Mouse (Mus musculus) forebrain, embryonic 14.5 days (tissue): ENCODE data around the gene Kif26a. TPM values are rescaled to one million over a fixed set of nuclear protein-coding genes. Genes with fewer than 3 reads are reported as not detected.

Experiments
- ATAC-seq: fragments of 200-750 bp; cut with Nextera tagmentation; 2 replicates; pipeline ENCODE4 v1.8.0; 2017; ENCODE audit warnings: mild to moderate bottlenecking, moderate library complexity
- DNase-seq: peaks from one replicate; pipeline ENCODE4 v3.0.0-alpha.2; 2015; ENCODE audit warnings: low spot score
- H3K27ac ChIP-seq: fragments of 300-500 bp; sonication (generic); 2 replicates; pipeline ENCODE4 v1.5.1; 2014; ENCODE audit warnings: low read depth, mild to moderate bottlenecking, control low read depth, low read length, moderate library complexity
- H3K27me3 ChIP-seq: fragments of 300-500 bp; sonication (generic); replicated peaks from 2 replicates; pipeline ENCODE4 v1.6.1; 2014; ENCODE audit warnings: low read length, control low read depth, mixed read lengths; ENCODE audit not compliant: control insufficient read depth, insufficient read depth
- H3K36me3 ChIP-seq: fragments of 300-500 bp; sonication (generic); 2 replicates; pipeline ENCODE4 v1.6.1; 2014; ENCODE audit warnings: low read length, control low read depth; ENCODE audit not compliant: control insufficient read depth, insufficient read depth
- H3K4me1 ChIP-seq: fragments of 300-500 bp; sonication (generic); 2 replicates; pipeline ENCODE4 v1.6.1; 2014; ENCODE audit warnings: antibody characterized with exemption, low read length, control low read depth; ENCODE audit not compliant: control insufficient read depth, insufficient read depth
- H3K4me2 ChIP-seq: fragments of 300-500 bp; sonication (generic); 2 replicates; pipeline ENCODE4 v1.6.1; 2014; ENCODE audit warnings: mild to moderate bottlenecking, control low read depth, low read length
- H3K4me3 ChIP-seq: fragments of 300-500 bp; sonication (generic); 2 replicates; pipeline ENCODE4 v1.5.1; 2014; ENCODE audit warnings: low read depth, low read length, control low read depth
- H3K9ac ChIP-seq: fragments of 300-500 bp; sonication (generic); 2 replicates; pipeline ENCODE4 v1.6.1; 2014; ENCODE audit warnings: mild to moderate bottlenecking, low read length, control low read depth, moderate library complexity
- H3K9me3 ChIP-seq: fragments of 300-500 bp; sonication (generic); replicated peaks from 2 replicates; pipeline ENCODE4 v1.6.1; 2016; ENCODE audit warnings: low read length, control low read depth, mixed read lengths; ENCODE audit not compliant: control insufficient read depth
- WGBS: fragments of 180-500 bp; shearing (Covaris S2); extraction: QIAGEN DNeasy Blood & Tissue Kit; methylation state at CpG from one replicate; pipeline ENCODE4 v1.1.7; 2014; 5-methylcytosine and 5-hydroxymethylcytosine counted together
- polyA plus RNA-seq: library from polyadenylated mRNA; unstranded; fragments of >200 nt; fragmentation: Nextera tagmentation; extraction: Ambion mirVana; gene quantifications from 2 replicates; pipeline ENCODE4 v1.2.1, GENCODE M21; 2014

Kif26a gene
- polyA plus RNA-seq, 1 experiment from 2014 or later: 11.5 TPM

DNA sequence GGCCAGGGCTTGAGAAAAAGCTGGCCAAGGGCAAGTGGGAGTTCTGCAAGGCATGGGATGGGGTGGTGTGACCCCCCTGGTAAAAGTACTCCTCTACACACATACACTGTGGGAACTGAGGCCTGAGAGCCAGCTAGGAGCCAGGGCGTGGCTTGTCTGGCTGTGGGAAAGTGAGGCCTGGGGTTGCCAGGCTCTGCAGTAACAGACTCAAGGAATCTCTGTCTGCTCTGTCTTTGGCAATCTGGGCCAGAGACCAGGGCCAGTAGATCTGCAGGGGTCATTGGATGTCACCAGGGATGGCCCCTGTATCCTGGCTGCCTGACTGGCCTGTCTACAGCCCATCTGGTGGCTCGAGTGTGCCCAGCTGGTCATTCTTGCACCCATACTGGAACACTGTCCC, 61.2 kb downstream of the Kif26a start:
- peaks cover 26% of the 10 kb centered on the region for H3K4me1 ChIP-seq
- no peaks in the 10 kb centered on the region for H3K9me3 ChIP-seq
- 81% methylated on average over 2 of the region's 2 CpGs for WGBS
- ATAC-seq (no peak), DNase-seq (no peak)
- no peak overlapping the region for H3K4me3 ChIP-seq
- H3K36me3 ChIP-seq: no peaks in the 10 kb centered on the region
- no peak overlapping the region for H3K27ac ChIP-seq
- H3K27me3 ChIP-seq: no peaks in the 10 kb centered on the region
- no peak overlapping the region for H3K4me2 ChIP-seq
- no peak overlapping the region for H3K9ac ChIP-seq

DNA sequence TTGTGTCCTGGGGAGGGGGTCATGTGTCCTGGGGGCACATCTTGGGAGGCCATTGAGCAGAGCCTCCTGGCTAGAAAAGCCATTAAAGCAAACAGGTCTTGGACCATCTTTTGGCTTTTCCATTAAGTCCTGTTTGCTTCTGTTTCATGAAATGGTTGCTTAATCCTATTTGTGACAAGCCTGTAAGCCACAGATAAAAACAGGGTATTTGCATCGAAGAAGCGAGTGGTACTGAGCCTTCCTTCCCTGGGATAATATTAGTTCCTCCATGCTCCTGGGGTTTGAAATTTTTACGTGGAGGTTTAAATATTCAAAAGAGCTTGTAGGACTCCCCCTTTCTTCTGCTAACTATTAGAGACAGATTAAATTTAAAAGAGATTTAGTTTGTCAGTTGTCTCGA, 61.7 kb downstream of the Kif26a start:
- Histone ChIP-seq H3K27ac (no peak overlapping the region; the same call in 1 of the 2 replicates), H3K4me2 (no peak overlapping the region), H3K9me3 (no peaks in the 10 kb centered on the region), H3K9ac (no peak overlapping the region), H3K4me3 (no peak overlapping the region), H3K4me1 (peaks cover 26% of the 10 kb centered on the region), H3K27me3 (no peaks in the 10 kb centered on the region), H3K36me3 (no peaks in the 10 kb centered on the region)
- WGBS: 36% methylated on average over 4 of the region's 4 CpGs
- DNase-seq (no peak), ATAC-seq (no peak)

DNA sequence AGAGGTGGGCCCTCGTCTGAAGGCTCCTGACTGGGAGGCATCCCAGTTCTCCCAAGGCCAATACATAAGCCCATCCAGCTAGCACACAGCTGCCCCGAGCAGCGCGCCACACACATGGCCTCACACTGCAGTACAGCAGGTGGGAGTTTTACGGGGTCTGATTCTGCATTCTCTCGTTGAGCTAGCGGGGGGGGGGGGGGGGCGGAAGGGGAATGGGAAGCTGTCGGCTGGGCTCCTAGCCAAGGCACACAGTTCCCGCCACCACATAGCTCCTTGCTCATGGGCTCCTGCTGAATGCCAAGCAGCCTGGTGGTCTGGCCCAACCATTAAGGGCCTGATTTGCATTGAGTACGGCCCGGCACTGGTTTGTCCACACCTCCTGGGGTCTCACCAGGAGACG, 64.6 kb downstream of the Kif26a start:
- no peak overlapping the region for H3K9ac ChIP-seq
- no peak overlapping the region for H3K4me3 ChIP-seq
- DNase-seq (peak; percentile 84), ATAC-seq (peak; percentile 85)
- peaks cover 36% of the 10 kb centered on the region for H3K4me1 ChIP-seq
- H3K4me2 ChIP-seq: no peak overlapping the region
- H3K36me3 ChIP-seq: no peaks in the 10 kb centered on the region
- peak overlapping the region; percentile 40; the same call in 1 of the 2 replicates for H3K27ac ChIP-seq
- no peaks in the 10 kb centered on the region for H3K27me3 ChIP-seq
- WGBS: 3% methylated on average over 10 of the region's 13 CpGs
- H3K9me3 ChIP-seq: no peaks in the 10 kb centered on the region

DNA sequence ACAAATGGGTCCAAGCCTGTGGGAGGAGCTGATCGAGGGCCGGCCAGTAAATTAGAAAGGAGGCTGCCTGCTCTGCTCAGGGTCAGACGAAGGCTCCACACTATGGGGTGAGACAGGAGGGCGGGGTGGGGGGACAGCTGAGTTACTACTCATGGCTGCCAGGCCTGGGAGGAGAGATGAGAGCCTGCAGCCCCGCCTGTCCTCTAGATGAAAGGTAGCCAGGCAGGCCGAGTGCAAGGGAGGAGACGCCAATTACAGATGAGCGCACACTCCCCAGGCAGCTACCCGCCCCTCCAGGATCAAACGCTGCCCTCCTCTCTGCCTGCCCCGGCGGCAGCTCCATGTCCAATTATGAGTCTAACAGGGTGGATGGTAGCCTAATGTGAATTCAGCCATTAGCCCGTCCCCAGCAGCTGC, 68.4 kb downstream of the Kif26a start:
- Histone ChIP-seq H3K4me3 (no peak overlapping the region), H3K9me3 (no peaks in the 10 kb centered on the region), H3K9ac (no peak overlapping the region), H3K27me3 (no peaks in the 10 kb centered on the region), H3K4me2 (no peak overlapping the region), H3K4me1 (peaks cover 46% of the 10 kb centered on the region), H3K36me3 (no peaks in the 10 kb centered on the region), H3K27ac (peak overlapping the region; percentile 28)
- DNase-seq (peak; percentile 72), ATAC-seq (peak; percentile 49)
- WGBS: 7% methylated on average over 13 of the region's 13 CpGs

DNA sequence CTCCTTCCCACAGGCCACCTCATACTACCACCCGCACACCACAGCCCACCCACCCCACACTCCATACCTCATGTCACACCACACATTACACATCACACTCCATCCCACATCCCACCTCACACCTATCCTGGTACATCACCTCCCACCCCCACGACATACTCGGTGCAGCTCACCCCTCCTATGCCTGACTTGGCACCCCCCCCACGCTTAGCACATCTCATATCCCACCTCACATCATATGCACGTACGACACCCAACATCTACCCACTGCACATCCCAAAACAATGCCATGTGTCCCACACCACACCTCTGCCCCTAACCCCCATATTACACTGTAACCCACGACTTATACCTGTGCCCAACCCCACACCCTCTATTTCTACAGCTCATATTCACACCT, 69.5 kb downstream of the Kif26a start:
- no peaks in the 10 kb centered on the region for H3K9me3 ChIP-seq
- 87% methylated on average over 7 of the region's 7 CpGs for WGBS
- no peak for ATAC-seq

DNA sequence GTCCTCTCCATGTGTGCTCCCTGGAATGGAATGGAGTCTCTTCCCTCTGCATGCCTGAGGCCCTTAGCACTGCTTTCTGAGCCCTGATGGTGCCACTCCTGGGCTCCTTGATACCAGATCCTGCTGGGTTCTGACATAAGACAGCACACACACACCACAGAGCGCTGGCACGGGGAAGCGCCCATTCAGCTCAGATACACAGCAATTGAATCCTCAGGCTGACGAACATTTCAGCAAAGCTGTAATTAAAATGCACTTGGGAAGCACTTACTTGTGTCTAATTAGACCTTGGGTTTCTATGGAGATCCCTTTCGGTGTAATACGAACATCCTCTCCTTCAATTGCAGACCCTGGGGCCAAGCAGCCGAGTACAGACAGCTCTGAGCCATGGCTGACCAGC, 71.0 kb downstream of the Kif26a start:
- 6% methylated on average over 7 of the region's 7 CpGs for WGBS
- Histone ChIP-seq H3K27me3 (no peaks in the 10 kb centered on the region), H3K9ac (no peak overlapping the region), H3K4me1 (peaks cover 40% of the 10 kb centered on the region), H3K4me3 (no peak overlapping the region), H3K4me2 (no peak overlapping the region), H3K9me3 (no peaks in the 10 kb centered on the region), H3K27ac (peak overlapping the region; percentile 76), H3K36me3 (no peaks in the 10 kb centered on the region)
- ATAC-seq (peak; percentile 56), DNase-seq (peak; percentile 83)

More for the DNA sequence above, 69.5 kb downstream of the Kif26a start:
- H3K4me2 ChIP-seq: no peak overlapping the region
- no peaks in the 10 kb centered on the region for H3K36me3 ChIP-seq
- H3K4me3 ChIP-seq: no peak overlapping the region
- no peak for DNase-seq
- no peak overlapping the region for H3K27ac ChIP-seq
- peaks cover 38% of the 10 kb centered on the region for H3K4me1 ChIP-seq
- no peaks in the 10 kb centered on the region for H3K27me3 ChIP-seq
- H3K9ac ChIP-seq: no peak overlapping the region

DNA sequence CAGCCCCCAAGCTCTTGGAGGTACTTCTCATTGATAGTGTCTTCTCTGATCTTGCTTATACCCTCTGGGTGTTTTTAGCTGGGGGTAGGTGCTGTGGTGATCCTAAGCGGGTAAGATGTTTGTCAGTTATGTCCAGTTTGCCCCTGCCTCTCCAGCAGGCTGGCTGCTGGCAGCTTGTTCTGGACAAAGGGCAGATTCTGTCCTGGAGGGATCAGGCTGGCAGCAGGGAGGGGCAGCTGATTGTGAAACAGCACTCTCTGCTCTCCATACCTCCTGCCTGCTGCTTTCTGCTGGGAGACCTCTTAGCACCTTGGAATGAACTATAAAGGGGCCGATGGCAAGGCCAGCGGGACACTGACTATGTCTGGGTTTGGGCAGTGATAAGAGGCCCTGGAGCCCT, 71.7 kb downstream of the Kif26a start:
- DNase-seq: no peak
- Histone ChIP-seq H3K27ac (peak overlapping the region; percentile 76; the same call in 1 of the 2 replicates), H3K4me1 (peaks cover 46% of the 10 kb centered on the region), H3K36me3 (no peaks in the 10 kb centered on the region), H3K9ac (no peak overlapping the region), H3K4me3 (no peak overlapping the region), H3K27me3 (no peaks in the 10 kb centered on the region), H3K4me2 (no peak overlapping the region), H3K9me3 (no peaks in the 10 kb centered on the region)
- no peak for ATAC-seq
- 65% methylated on average over 3 of the region's 3 CpGs for WGBS

DNA sequence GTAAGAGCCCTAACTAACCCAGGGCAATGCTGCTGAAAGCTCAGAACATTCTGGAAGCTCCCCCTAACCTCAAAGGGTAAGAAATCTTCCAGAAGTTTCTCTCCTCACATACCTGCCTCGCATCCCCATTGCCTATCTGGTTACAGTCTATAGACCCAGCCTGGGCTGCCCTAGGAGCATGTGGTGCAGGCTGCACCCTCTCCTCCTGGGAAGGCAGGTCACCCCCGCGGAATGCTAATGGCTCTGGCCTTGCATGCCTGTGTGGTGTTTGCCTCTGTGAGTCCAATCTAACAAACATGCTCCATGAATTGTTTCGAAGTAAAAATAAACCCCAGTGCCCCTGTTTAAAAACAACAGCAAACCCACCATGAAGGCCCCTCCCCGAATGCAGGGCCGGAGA, 75.3 kb downstream of the Kif26a start:
- H3K36me3 ChIP-seq: no peaks in the 10 kb centered on the region
- no peak overlapping the region for H3K4me3 ChIP-seq
- H3K9ac ChIP-seq: no peak overlapping the region
- 30% methylated on average over 6 of the region's 6 CpGs for WGBS
- no peak for DNase-seq
- 0 out of 2 replicates have a peak overlapping the region, but pooled peaks have one; percentile 23 for H3K4me2 ChIP-seq
- peak overlapping the region; percentile 75; the same call in 1 of the 2 replicates for H3K27ac ChIP-seq
- H3K9me3 ChIP-seq: no peaks in the 10 kb centered on the region
- ATAC-seq: peak; percentile 50
- H3K4me1 ChIP-seq: peaks cover 33% of the 10 kb centered on the region
- H3K27me3 ChIP-seq: no peaks in the 10 kb centered on the region

DNA sequence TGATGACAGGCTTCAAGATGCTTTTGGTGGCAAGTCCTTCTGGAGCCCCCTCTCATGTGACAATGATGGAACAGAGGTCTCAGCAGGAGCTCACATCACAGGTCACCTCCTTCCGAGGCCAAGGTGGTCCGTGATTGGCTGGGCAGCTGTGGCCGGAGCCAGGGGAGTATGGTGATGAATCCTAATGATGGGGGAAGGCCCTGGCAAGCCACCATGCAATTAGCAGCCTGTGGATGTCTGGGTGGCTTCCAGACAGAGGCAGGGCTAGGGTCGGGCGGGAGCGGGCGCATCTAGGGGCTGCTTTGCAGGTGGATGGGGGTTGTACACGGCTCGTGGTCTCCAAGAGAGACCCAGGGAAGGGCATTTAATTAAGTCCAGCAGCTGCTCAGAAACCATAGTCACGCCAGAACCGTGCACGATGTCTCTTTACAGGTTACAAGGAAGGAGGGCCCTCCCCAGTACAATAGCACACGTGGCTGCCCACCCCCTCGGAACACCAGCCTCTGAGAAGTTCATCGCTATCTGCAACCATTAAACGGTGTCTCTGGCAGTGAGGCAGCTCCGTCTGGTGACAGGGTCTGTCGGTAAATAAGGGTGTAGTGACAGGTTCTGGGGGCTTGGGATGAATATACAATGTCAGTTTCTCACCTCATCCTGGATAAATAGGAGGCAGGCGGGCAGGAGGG, 75.9 kb downstream of the Kif26a start:
- ATAC-seq (peak; percentile 86), DNase-seq (peak; percentile 87)
- no peaks in the 10 kb centered on the region for H3K36me3 ChIP-seq
- WGBS: 3% methylated on average over 19 of the region's 19 CpGs
- peak overlapping the region; percentile 23; the same call in 1 of the 2 replicates for H3K4me2 ChIP-seq
- peak overlapping the region; percentile 75; the same call in 1 of the 2 replicates for H3K27ac ChIP-seq
- H3K9me3 ChIP-seq: no peaks in the 10 kb centered on the region
- peaks cover 27% of the 10 kb centered on the region for H3K4me1 ChIP-seq
- H3K4me3 ChIP-seq: no peak overlapping the region
- no peaks in the 10 kb centered on the region for H3K27me3 ChIP-seq
- peak overlapping the region; percentile 21; the same call in 1 of the 2 replicates for H3K9ac ChIP-seq
